Mouse (Mus musculus): Measurements from ENCODE around the gene Cd63.
A peak's percentile ranks its signal among the peaks of the same experiment; 100 is the strongest.

The Cd63 gene

GRCm38 (mm10) chr10:128900698-128901097, at the start of gene Cd63:
Gene Cd63 (plus strand): TSS chr10:128900989.
- no peak for ATAC-seq (ENCODE audit: insufficient number of reproducible peaks, low FRiP score, low TSS enrichment)

GRCm38 (mm10) chr10:128861176-128861575, 39.6 kb upstream of the Cd63 start:
- ATAC-seq (ENCODE audit: insufficient number of reproducible peaks, low FRiP score, low TSS enrichment), result no peak

- ATAC-seq (ENCODE audit: insufficient number of reproducible peaks, low FRiP score, low TSS enrichment), result no peak
These were observed 34.7 kb upstream of the Cd63 start for GRCm38 (mm10) chr10:128866042-128866441.

GRCm38 (mm10) chr10:128866518-128866917, 34.3 kb upstream of the Cd63 start:
- ATAC-seq (ENCODE audit: insufficient number of reproducible peaks, low FRiP score, low TSS enrichment), result no peak

- ATAC-seq (ENCODE audit: insufficient number of reproducible peaks, low FRiP score, low TSS enrichment), result no peak
These were observed 30.4 kb upstream of the Cd63 start for GRCm38 (mm10) chr10:128870341-128870740.

GRCm38 (mm10) chr10:128878291-128878690, 22.5 kb upstream of the Cd63 start:
- ATAC-seq (ENCODE audit: insufficient number of reproducible peaks, low FRiP score, low TSS enrichment), result no peak

GRCm38 (mm10) chr10:128878811-128879210, 22.0 kb upstream of the Cd63 start:
- ATAC-seq (ENCODE audit: insufficient number of reproducible peaks, low FRiP score, low TSS enrichment), result no peak

GRCm38 (mm10) chr10:128882067-128882466, 18.7 kb upstream of the Cd63 start:
- ATAC-seq (ENCODE audit: insufficient number of reproducible peaks, low FRiP score, low TSS enrichment), result no peak

GRCm38 (mm10) chr10:128888941-128889827, 11.6 kb upstream of the Cd63 start:
- ATAC-seq (ENCODE audit: insufficient number of reproducible peaks, low FRiP score, low TSS enrichment), result no peak

- no peak for ATAC-seq (ENCODE audit: insufficient number of reproducible peaks, low FRiP score, low TSS enrichment)
These were observed 10.9 kb upstream of the Cd63 start for GRCm38 (mm10) chr10:128889846-128890245.

GRCm38 (mm10) chr10:128890383-128891295, 10.2 kb upstream of the Cd63 start:
- no peak for ATAC-seq (ENCODE audit: insufficient number of reproducible peaks, low FRiP score, low TSS enrichment)

GRCm38 (mm10) chr10:128891296-128892094, 9.3 kb upstream of the Cd63 start, which contains the start of gene Gdf11:
Gene Gdf11 (minus strand): TSS chr10:128891718.
- no peak for ATAC-seq (ENCODE audit: insufficient number of reproducible peaks, low FRiP score, low TSS enrichment)

GRCm38 (mm10) chr10:128892246-128892645, 8.5 kb upstream of the Cd63 start:
- no peak for ATAC-seq (ENCODE audit: insufficient number of reproducible peaks, low FRiP score, low TSS enrichment)

GRCm38 (mm10) chr10:128895437-128895836, 5.4 kb upstream of the Cd63 start:
- peak; percentile 51; the same call in 1 of the 2 replicates for ATAC-seq (ENCODE audit: insufficient number of reproducible peaks, low FRiP score, low TSS enrichment)

GRCm38 (mm10) chr10:128895952-128896693, 4.7 kb upstream of the Cd63 start:
- peak; percentile 33; the same call in 1 of the 2 replicates for ATAC-seq (ENCODE audit: insufficient number of reproducible peaks, low FRiP score, low TSS enrichment)

- ATAC-seq (ENCODE audit: insufficient number of reproducible peaks, low FRiP score, low TSS enrichment), result no peak
These were observed 4.0 kb upstream of the Cd63 start for GRCm38 (mm10) chr10:128896807-128897206.

GRCm38 (mm10) chr10:128897501-128897900, 3.3 kb upstream of the Cd63 start:
- ATAC-seq (ENCODE audit: insufficient number of reproducible peaks, low FRiP score, low TSS enrichment), result no peak

GRCm38 (mm10) chr10:128899759-128900490, 864 bp upstream of the Cd63 start:
- no peak for ATAC-seq (ENCODE audit: insufficient number of reproducible peaks, low FRiP score, low TSS enrichment)

- ATAC-seq (ENCODE audit: insufficient number of reproducible peaks, low FRiP score, low TSS enrichment), result no peak
These were observed 620 bp downstream of the Cd63 start for GRCm38 (mm10) chr10:128901409-128901808.

Data from cerebellum, adult (tissue).